Mouse (Mus musculus) liver, postnatal 0 days (tissue): ENCODE measurements at regions not wholly inside any gene's neighbourhood (a gene's known extent, or its start where the extent isn't known, plus 50 kb on each side); places are given as distances from the start of the nearest gene placed in this dataset.

Experiments used
- CTCF ChIP-seq: sonication (generic); IDR thresholded peaks from 2 replicates; pipeline ENCODE4 v1.5.1; 2016; ENCODE audit warnings: antibody characterized with exemption, low read depth
- EP300 ChIP-seq: IDR thresholded peaks from 2 replicates; pipeline ENCODE4 v1.6.1; 2016; ENCODE audit warnings: antibody characterized with exemption, low read depth, mild to moderate bottlenecking

DNA sequence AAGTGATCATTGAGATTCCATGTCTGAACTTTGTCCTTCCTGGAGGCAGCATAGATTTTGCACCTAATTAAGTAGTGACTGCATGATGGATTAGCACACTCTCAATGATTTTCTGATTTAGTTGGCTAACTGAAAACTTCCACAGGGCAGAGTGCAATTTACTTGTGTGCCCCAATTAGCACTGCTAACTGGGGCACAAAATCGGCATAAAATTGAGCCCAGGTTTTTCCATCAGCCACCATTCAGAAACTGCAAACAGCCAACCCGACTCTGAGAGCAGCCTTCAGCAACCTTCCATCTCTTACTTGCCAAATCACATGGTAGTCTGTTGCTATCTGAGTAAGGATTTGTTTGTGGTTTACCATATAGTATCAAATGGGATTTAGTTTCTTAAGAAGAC, 1384.1 kb upstream of the Acvr2a start:
- TF ChIP-seq CTCF (no peak), EP300 (no peak)
